Mouse (Mus musculus): ENCODE data around the gene Kalrn.

The Kalrn gene

GRCm38 (mm10) chr16:33988358-33989012, 584.8 kb downstream of the Kalrn start:
- H3K36me3 ChIP-seq (ENCODE audit: insufficient read depth, low read length) = no peaks in the 10 kb centered on the region
- no peaks in the 10 kb centered on the region for H3K27me3 ChIP-seq (ENCODE audit: insufficient read depth, low read length)
- H3K4me1 ChIP-seq (replicated peaks; ENCODE audit: low read depth, low read length) = peaks cover 26% of the 10 kb centered on the region
- peaks cover 40% of the 10 kb centered on the region for H3K9me3 ChIP-seq (ENCODE audit: low read length)
- TF ChIP-seq CTCF (conservative IDR thresholded peaks at IDR 0.05; ENCODE audit: low read length) (peak; percentile 76), NANOG (IDR thresholded peaks at IDR 0.05; ENCODE audit: borderline replicate concordance, low read length) (no peak), POU5F1 (IDR thresholded peaks at IDR 0.05; ENCODE audit: borderline replicate concordance, low read length) (no peak)
- no peak overlapping the region for H3K4me3 ChIP-seq (replicated peaks; ENCODE audit: low read length)

DNA sequence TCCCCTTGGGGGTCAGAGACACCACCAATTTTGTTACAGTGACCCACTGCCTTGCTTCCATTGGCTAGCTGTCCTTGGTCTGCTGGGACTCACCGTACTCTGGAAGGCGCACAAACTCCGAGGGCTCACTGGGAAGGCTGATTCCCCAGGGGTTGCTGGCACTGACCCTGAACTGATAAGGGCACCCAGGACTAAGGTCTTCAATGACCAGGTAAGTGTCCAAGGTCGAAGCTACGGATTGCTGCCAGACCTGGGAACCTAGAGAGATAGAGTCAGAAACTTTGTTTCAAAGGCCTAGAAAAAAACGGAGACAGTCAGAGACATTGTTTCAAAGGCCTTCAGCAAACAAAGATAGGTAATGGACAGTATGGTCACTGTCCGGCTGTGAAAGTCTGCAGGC, 586.3 kb downstream of the Kalrn start:
- TF ChIP-seq CTCF (conservative IDR thresholded peaks at IDR 0.05; ENCODE audit: low read length) = no peak
- Histone ChIP-seq H3K4me3 (replicated peaks; ENCODE audit: low read length) (no peak overlapping the region), H3K27me3 (ENCODE audit: insufficient read depth, low read length) (no peaks in the 10 kb centered on the region), H3K4me1 (replicated peaks; ENCODE audit: low read depth, low read length) (peaks cover 26% of the 10 kb centered on the region), H3K36me3 (ENCODE audit: insufficient read depth, low read length) (no peaks in the 10 kb centered on the region), H3K9me3 (ENCODE audit: low read length) (peaks cover 41% of the 10 kb centered on the region)

GRCm38 (mm10) chr16:33985372-33985771, 588.0 kb downstream of the Kalrn start:
- Histone ChIP-seq H3K9me3 (ENCODE audit: low read length) (peaks cover 41% of the 10 kb centered on the region), H3K4me1 (replicated peaks; ENCODE audit: low read depth, low read length) (peaks cover 17% of the 10 kb centered on the region), H3K4me3 (replicated peaks; ENCODE audit: low read length) (no peak overlapping the region), H3K36me3 (ENCODE audit: insufficient read depth, low read length) (no peaks in the 10 kb centered on the region), H3K27me3 (ENCODE audit: insufficient read depth, low read length) (no peaks in the 10 kb centered on the region)
- TF ChIP-seq NANOG (IDR thresholded peaks at IDR 0.05; ENCODE audit: borderline replicate concordance, low read length) = no peak
- no peak for TF ChIP-seq POU5F1 (IDR thresholded peaks at IDR 0.05; ENCODE audit: borderline replicate concordance, low read length)
- TF ChIP-seq CTCF (conservative IDR thresholded peaks at IDR 0.05; ENCODE audit: low read length) = no peak

DNA sequence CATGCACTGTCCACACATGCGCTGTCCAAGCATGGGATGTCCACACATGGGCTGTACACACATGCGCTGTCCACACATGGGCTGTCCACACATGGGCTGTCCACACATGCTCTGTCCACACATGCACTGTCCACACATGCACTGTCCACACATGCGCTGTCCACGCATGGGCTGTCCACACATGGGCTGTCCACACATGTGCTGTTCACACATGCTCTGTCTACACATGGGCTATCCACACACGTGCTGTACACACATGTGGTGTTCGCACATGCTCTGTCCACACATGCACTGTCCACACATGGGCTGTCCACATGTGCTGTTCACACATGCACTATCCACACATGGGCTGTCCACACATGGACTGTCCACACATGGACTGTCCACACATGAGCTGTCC, 589.6 kb downstream of the Kalrn start:
- H3K36me3 ChIP-seq (ENCODE audit: insufficient read depth, low read length) = no peaks in the 10 kb centered on the region
- peaks cover 25% of the 10 kb centered on the region for H3K4me1 ChIP-seq (replicated peaks; ENCODE audit: low read depth, low read length)
- H3K9me3 ChIP-seq (ENCODE audit: low read length) = peaks cover 44% of the 10 kb centered on the region
- H3K4me3 ChIP-seq (replicated peaks; ENCODE audit: low read length) = no peak overlapping the region
- no peak for TF ChIP-seq NANOG (IDR thresholded peaks at IDR 0.05; ENCODE audit: borderline replicate concordance, low read length)
- H3K27me3 ChIP-seq (ENCODE audit: insufficient read depth, low read length) = no peaks in the 10 kb centered on the region

DNA sequence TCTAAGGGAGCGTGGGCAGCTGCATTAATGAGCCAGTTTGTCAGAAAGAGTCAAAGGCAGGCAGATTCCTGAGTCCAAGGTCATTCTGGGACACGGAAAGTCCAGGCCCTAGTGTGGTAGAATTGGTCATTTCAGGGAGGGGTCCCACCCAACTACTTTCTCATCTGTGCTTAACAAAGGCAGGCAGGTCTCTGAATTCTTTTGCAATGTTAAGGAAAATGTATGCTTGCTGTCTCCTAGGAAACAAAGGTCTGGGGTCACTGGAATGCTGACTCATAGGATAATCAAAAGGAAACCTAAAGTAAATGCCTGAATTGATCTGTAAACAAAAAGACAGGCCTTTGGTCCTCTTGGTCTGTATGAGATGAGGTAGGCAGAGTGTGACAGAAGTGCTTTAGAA, 593.5 kb downstream of the Kalrn start:
- TF ChIP-seq NANOG (IDR thresholded peaks at IDR 0.05; ENCODE audit: borderline replicate concordance, low read length) (peak; percentile 37; the same call in 1 of the 2 replicates), POU5F1 (IDR thresholded peaks at IDR 0.05; ENCODE audit: borderline replicate concordance, low read length) (no peak)
- Histone ChIP-seq H3K36me3 (ENCODE audit: insufficient read depth, low read length) (no peaks in the 10 kb centered on the region), H3K4me1 (replicated peaks; ENCODE audit: low read depth, low read length) (peaks cover 31% of the 10 kb centered on the region), H3K27me3 (ENCODE audit: insufficient read depth, low read length) (0 out of 2 replicates have a peak, but pooled peaks cover 3% of the 10 kb centered on the region), H3K9me3 (ENCODE audit: low read length) (peaks cover 25% of the 10 kb centered on the region), H3K4me3 (replicated peaks; ENCODE audit: low read length) (no peak overlapping the region)

GRCm38 (mm10) chr16:33967283-33967640, 606.1 kb downstream of the Kalrn start:
- peaks cover 27% of the 10 kb centered on the region for H3K4me1 ChIP-seq (replicated peaks; ENCODE audit: low read depth, low read length)
- H3K27me3 ChIP-seq (ENCODE audit: insufficient read depth, low read length) = peaks cover 5% of the 10 kb centered on the region; the same call in 1 of the 2 replicates
- H3K4me3 ChIP-seq (replicated peaks; ENCODE audit: low read length) = peak overlapping the region; percentile 94
- H3K9me3 ChIP-seq (ENCODE audit: low read length) = no peaks in the 10 kb centered on the region
- TF ChIP-seq CTCF (conservative IDR thresholded peaks at IDR 0.05; ENCODE audit: low read length) = no peak
- peaks cover 22% of the 10 kb centered on the region for H3K36me3 ChIP-seq (ENCODE audit: insufficient read depth, low read length)

GRCm38 (mm10) chr16:33966538-33967282, 606.6 kb downstream of the Kalrn start, which contains the start of gene Umps:
Gene Umps, minus strand, starts transcription at chr16:33967038.
- peaks cover 5% of the 10 kb centered on the region; the same call in 1 of the 2 replicates for H3K27me3 ChIP-seq (ENCODE audit: insufficient read depth, low read length)
- peaks cover 27% of the 10 kb centered on the region for H3K36me3 ChIP-seq (ENCODE audit: insufficient read depth, low read length)
- H3K9me3 ChIP-seq (ENCODE audit: low read length) = no peaks in the 10 kb centered on the region
- peaks cover 29% of the 10 kb centered on the region for H3K4me1 ChIP-seq (replicated peaks; ENCODE audit: low read depth, low read length)
- peak within 1 kb of the TSS; percentile 94 for H3K4me3 ChIP-seq (replicated peaks; ENCODE audit: low read length)
- TF ChIP-seq POU5F1 (IDR thresholded peaks at IDR 0.05; ENCODE audit: borderline replicate concordance, low read length) (no peak), CTCF (conservative IDR thresholded peaks at IDR 0.05; ENCODE audit: low read length) (no peak), NANOG (IDR thresholded peaks at IDR 0.05; ENCODE audit: borderline replicate concordance, low read length) (no peak)

DNA sequence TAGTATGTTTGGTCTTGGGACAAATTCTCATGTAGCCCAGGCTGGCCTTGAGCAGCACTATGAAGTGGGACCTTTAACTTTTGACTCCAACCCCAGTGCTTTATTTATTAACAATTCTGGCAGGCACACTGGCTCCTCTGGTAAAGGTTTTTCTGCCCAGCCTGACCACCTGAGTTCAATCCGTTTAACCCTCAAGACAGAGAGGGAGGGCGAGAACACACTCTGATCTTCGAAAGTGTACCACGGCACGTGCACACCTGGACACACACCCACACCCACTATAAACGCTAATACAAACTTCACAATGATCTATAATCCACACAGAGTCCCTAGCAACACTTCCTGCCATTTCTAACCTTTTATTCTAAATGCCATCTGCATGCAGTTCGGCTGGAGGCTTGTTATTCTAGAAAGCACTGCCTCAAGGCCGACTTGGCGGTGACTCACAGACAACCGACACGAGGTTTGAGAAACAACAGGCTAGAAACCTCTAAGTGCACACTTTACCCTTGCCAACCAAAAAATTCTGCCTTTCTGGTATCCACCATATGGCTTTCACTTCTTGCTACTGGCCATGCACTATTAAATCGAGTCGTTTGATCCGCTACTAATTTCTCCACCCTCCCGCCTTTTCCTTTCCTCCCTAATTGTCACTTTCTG, 607.3 kb downstream of the Kalrn start:
- H3K4me3 ChIP-seq (replicated peaks; ENCODE audit: low read length) = peak overlapping the region; percentile 94
- peaks cover 5% of the 10 kb centered on the region; the same call in 1 of the 2 replicates for H3K27me3 ChIP-seq (ENCODE audit: insufficient read depth, low read length)
- TF ChIP-seq NANOG (IDR thresholded peaks at IDR 0.05; ENCODE audit: borderline replicate concordance, low read length) = no peak
- no peak for TF ChIP-seq POU5F1 (IDR thresholded peaks at IDR 0.05; ENCODE audit: borderline replicate concordance, low read length)
- no peak for TF ChIP-seq CTCF (conservative IDR thresholded peaks at IDR 0.05; ENCODE audit: low read length)
- peaks cover 35% of the 10 kb centered on the region for H3K4me1 ChIP-seq (replicated peaks; ENCODE audit: low read depth, low read length)
- peaks cover 34% of the 10 kb centered on the region for H3K36me3 ChIP-seq (ENCODE audit: insufficient read depth, low read length)
- no peaks in the 10 kb centered on the region for H3K9me3 ChIP-seq (ENCODE audit: low read length)

All from E14TG2a.4 (cell line).